Mouse (Mus musculus) adipocyte (in vitro differentiated cells): ENCODE measurements at regions not wholly inside any gene's neighbourhood (a gene's known extent, or its start where the extent isn't known, plus 50 kb on each side); places are given as distances from the start of the nearest gene placed in this dataset.

Experiments
- DNase-seq: peaks from one replicate; pipeline ENCODE4 v3.0.0-alpha.2; 2016; ENCODE audit warnings: low spot score

DNA sequence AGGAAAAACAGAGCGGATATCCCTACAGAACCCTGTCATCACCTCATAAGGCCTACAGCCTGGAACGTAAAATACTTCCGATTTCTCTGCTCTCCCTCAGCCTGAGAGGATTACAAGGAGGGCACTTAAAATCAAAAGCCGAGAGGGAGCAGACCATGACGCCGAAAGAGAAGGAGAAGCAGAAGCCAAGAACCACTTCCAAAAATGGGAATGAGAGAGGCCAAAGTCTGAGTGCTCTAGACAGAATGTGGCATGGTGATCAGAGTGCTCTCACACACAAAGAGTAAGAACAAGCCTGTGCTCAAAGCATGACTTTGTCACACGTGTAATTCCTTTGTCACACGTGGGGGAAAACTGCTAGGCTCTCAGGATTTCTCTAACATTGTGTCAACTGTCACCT, 125.9 kb downstream of the Hlx start:
- DNase-seq = no peak

DNA sequence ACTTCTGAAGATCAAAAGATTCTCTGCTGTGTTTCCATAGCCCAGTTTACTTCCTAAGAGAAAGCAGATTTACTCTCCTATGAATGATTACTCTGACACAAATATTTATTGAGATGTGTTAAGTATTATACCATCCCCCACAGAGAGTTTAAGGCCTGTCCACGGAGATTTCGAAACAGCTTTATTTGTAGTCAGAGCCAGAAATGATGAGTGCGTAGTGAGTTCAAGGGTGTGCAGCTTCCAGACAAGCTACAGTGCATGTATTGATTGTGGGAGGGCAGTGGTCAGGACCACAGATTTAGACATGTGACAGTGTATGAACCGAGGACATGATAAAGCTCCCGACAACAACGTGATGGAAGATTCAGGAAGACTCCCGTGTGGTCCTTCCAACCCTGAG, 126.8 kb downstream of the Hlx start:
- DNase-seq = no peak

DNA sequence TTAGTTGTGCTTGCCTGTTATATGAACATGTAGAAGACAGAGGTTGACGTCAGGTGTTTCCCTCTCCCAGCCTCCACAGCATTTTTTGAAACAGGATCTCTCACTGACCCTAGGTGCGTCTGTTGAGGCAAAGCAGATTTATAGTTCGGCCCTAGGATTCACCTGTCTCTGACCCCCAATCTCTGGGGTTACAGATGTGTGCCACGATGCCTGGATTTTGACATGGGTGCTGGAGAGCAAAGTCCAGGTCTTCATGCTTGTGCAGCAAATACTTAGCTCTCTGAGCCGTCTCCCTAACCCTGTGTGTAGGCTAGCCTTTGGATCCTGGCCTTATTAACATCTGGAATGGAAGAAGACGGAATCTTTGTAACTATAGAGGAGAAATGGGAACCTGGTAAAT, 129.3 kb downstream of the Hlx start:
- no peak for DNase-seq

DNA sequence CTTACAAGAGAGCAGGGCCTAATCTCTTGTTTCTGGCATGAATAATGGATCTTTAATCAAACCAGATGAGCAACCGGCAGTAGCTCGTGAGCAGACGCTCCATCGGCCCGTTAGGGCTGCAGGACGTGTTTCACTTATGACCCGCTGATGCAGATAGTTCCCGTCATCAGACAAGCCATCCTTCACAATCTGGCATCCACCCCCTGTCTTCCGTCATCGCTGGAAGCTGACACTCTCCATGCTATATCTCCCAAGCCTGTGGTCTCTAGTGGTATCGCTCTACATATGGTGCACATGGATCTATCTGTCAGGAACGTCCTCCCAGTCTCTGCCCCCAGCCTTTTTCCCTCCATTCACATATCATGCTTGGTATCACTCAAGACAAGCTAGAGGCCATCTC, 137.0 kb downstream of the Hlx start:
- DNase-seq = no peak

DNA sequence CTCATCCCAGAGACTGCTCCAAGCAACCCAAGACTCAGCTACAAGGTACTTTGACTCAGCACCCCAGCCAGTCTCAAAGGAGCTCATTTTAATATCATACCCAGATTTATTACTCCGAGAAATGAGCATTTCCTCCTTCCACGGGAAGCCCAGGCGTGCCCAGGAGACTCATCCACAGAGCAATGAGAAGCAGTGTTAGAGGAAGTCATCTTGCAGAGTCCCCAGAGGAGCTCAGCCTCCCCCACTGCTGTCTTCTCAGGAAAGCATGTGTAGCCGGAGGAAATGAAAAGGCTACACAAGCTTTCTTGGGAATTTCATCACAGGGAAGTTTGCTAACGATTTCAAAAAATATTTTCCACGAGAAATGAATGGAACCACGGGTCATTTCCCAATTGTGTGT, 141.8 kb downstream of the Hlx start:
- DNase-seq = no peak

DNA sequence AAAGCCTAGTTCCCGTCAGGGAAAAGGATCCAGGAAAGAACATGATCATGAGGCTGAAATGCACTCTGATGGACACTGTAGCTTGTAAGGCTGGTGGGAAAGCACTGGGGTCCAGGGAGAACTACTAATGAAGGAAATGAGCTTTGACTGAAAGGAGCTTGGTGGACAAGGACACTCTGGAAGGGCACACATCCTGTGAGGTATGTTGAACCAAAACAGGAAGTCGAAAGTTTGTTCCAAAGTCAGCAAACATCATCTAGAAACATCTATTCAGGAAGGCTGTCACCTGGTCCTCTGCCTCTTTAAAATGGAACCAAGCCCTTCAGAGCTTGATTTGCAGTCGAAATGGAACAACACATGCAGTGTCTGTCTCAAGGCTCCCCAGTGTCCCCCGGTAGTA, 143.1 kb downstream of the Hlx start:
- DNase-seq = no peak

DNA sequence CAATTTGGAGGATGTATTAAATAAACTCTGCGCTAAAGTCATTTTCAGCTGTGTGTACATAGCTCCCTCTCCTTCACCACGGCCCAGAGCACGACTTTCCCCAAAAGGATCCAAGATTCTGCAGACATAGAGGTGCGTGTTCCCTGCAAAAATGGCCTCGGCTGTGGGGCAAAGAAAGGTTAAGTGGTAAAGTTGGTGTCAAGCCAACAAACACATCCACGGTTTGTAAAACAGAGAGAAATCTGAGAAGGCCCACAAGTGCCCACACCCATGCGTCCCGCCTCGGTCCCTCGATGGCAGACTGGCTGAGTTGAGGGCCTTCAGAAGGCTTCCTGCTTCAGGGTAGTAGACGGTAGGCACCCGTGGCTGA, 147.9 kb downstream of the Hlx start:
- DNase-seq = no peak

DNA sequence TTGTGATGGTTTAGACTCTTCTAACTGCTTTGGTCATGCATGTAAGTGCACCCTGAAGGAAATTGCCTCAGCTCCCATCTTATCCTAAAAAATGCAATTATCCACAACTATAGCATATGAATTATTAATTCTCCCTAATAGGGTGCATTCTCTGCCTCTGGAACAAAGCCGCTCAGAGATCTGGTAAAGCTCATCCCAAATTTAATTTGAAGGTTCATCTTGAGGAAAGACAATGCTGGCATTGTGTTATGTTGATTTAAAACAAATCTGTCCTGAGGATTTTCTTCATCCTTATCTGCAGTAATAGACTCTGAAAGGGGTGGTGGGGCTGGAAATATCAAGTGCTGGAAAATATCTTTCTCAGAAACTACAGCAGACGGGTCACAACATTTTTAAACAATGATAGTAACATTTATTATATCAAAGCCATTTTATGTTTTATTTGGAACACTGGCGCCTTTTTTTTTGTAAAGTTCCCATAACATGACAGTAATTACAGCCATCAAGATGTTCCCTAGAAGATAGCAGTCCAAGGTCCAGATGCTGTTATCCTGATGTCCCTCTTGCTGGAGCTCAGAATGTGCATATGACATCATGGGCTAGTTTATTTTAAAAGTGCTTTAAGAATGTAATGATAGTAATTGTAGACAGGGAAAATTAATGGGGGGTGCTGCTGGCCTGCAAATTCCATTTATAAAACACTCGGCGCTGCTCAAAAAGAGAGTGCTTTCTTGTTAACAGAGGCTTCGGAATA, 148.5 kb downstream of the Hlx start:
- no peak for DNase-seq

DNA sequence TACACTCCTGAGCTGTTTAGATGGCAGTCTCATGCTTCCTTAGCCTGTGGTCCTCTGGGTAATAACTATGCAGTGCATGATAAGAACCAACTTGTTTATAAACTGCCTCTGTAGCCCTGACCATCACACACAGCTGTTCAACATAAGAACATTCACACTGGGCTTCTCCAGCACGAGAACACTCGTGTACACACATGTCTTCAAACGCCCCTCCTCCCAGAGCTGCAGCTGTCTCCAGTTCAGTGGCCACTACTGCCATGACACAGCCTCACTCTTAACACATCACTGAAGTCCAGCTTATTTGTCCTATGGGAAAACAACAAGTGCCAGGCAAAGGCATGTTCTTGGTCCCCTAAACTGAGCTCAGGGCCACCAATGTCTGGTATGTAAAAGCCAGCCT, 152.9 kb downstream of the Hlx start:
- no peak for DNase-seq

DNA sequence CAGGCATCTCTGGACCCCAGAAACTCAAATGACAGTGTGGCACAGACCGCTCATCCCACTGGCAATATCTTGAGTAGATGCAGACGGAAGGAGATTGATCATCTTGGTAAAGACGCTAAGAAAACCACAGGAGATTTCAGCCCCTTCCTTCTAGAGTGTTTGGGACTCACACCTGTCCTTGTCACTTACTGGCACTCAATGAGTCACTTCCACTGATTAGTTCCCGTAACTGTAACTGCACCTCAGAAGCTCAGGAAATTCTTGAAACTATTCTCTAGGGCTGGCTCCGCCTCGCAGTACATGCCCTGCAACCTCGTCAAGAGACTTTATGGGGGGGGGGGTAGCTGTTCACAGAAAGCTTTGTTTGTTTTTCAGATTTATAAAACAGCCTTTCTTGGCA, 155.9 kb downstream of the Hlx start:
- no peak for DNase-seq

DNA sequence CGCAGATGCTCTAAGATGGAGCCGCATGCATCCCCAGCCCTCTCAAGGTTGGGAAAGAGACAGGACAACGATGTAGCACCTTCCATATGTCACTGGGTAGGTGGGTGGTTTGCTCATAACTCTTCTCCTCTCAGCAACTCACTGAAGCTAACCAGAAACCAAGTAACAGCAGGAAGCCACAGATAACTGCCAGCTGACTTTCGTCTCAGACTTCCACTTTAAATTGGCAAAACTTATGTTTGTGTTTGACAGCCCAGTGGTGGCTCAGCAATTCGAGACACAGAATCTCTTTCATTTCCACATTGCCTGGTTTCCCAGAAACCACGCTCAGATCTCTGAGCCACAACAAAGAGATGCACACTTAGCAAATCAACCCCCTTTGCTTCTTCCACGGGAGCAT, 159.1 kb downstream of the Hlx start:
- no peak for DNase-seq

DNA sequence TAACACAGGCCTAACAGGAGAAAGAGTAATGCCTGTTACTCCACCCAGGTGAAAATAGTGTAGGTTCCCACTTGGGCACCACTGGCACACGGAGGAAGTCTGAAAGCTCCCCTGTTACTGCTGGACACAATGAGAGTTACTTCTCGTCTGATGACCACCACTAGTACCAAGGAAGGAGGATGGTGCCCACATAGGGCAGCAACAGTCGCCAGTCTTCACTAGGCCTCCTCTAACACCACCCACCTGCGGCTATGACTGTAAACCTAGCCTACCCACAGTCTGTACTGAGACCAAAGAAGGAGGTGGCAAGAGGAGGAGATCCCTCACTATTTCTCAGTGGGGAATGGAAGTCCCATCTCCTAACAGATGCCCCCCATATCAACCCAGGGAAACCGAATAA, 161.7 kb downstream of the Hlx start:
- DNase-seq = no peak

DNA sequence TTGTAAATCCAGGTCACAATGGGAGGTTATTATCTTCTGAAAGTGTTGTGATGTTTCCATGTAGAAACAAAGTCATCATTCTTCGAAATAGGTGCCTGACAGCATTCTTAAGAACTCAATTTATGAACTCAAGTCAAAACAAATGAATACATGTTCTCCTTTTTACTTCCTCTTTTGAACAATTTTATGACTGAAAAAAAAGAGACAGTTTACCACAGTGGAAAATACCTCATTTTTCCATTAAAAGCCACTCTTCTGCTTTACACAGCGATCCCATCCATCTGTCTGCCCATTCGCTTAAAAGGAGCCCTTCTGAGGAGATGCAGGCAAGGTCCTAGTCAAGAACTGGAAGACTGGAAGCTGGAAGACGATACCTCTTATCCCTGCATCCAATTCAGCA, 169.5 kb downstream of the Hlx start:
- no peak for DNase-seq

DNA sequence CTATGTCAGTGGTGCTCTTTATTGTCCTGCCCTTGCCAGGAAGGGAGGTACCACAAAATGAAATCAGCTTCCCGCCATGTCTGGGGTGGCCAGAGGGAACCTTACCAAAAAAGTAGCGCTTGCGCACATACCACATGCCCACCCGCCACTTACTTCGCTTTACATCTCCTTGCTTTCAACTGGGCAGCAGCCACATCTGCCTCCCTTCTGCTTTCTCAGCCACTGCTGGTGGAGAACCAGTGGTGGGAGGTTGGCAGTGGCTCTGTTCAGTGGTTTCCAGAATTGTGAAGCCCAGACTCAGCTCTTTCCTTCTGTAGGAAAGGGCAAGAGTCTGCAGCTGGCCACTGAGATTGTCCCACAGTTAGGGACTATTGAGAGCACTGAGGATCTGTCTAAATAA, 170.2 kb downstream of the Hlx start:
- DNase-seq = no peak

DNA sequence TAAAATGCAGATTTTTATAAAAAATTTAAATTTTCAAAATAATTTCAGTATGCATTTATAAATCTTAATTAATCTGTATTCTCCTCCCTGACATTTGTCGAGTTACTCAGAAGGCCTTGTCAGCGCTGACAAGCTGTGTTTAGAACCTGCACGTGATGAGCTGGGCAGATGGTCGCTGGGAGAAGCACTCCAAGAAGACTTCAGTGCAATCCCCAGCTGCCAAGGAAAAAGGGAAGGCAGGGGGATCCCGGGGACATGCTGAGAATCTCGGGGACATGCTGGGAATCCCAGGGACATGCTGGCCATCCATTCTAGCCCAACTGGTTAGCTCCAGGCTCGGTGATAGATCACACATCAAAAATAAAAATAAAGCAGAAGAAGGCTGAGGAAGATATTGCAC, 172.9 kb downstream of the Hlx start:
- DNase-seq = no peak

DNA sequence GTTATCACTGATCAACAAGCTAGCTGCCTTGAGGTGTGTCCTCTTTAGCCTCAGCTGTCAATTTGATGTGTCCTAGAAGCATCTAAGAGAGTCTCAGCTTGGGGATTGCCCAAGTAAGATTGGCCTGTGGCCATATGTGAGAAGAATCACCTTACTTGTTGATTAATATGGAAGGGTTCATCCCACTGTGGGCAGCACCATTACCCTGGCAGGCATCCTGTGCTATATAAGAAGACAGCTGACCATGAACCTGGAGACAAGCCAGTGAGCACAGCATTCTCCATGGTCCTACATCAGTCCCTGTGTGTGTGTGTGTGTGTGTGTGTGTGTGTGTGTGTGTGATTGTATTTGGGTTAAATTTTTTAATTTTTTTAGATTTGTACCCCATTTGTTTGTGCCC, 178.6 kb downstream of the Hlx start:
- DNase-seq = peak; percentile 15

DNA sequence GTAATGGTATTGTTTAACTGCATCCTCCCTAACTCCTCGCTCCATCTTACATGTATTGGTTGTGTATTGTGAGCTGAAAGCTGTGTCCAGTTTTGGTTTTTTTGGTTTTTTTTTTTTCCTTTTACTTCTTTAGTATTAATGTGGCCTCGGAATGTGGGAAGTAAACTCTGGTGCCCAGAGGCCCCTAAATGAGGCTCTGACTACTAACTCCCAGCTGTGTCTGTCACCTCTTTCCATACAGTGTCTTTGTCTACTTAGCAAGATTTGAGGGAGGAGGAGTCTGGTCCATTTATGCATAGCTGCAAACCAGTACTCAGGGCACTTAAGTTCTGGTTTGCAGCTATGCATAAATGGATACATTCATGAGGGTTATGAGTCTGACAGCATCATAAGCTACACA, 181.9 kb downstream of the Hlx start:
- DNase-seq = no peak

DNA sequence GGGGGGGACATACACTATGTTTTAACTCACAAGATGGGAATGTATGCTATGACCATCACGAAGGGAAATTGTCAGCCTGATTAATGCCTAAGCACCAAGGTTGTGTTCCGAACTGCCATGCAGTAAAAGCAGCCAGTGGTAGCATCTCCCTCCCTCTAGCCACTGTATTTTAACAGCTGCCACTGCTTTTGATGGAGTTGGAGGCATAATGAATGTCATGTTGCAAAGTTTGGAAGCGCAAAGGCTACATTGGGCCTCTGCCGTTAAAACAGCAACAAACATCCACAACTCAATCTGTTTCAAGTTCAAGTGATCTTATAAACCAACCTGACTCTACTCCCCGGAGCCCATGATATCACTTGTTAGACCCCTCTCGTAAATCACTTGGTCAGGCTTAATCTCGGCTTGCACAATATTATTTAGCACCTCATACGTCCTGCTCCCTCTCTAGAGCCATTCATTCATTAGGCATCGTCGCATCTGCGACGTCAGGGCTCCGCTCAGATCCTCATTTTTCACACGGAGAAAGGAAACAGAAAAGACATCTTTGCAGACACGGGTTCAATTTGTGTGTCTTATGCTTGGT, 184.7 kb downstream of the Hlx start:
- DNase-seq = no peak

DNA sequence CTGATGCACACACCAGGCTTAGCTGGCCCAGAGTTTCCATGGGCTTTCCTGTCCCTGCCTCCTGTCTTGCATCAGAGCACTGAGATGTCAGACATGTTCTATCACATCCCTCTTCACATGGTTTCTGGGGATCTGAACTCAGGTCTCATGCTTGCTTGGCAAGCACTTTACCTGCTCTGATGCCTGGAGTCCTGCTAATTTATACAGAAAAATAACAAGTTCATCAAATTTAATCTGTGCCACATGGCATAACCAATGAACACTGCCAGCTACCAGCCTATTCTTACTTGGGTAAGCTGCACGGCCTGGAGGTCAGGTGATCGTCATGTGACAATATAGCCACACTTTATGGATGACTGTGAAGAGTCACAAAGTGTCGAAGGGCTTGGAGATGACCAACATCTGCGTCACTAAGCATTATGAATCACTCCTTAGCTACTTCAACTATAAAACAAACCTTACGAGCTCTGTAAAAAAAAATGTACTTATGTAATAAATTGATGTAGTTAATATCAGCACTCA, 186.2 kb downstream of the Hlx start:
- DNase-seq = no peak

DNA sequence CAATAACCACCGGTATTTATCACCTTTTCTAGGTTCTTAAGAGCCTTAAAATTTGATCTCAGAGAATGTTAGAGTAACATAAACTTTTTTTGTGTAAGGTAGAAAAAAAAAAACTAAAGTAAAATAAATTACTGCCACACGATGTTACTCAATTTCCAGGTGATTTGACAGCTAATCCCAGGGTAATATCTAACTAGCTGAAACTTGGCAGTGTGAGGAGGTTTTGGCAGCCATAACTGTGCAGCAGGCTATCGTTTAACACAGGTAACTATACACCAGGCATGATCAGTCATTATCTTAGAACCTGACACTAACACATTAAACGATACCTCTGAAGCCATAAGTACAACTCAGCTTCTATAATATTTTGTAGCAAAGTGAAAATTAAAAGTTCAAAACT, 187.3 kb downstream of the Hlx start:
- DNase-seq = no peak

DNA sequence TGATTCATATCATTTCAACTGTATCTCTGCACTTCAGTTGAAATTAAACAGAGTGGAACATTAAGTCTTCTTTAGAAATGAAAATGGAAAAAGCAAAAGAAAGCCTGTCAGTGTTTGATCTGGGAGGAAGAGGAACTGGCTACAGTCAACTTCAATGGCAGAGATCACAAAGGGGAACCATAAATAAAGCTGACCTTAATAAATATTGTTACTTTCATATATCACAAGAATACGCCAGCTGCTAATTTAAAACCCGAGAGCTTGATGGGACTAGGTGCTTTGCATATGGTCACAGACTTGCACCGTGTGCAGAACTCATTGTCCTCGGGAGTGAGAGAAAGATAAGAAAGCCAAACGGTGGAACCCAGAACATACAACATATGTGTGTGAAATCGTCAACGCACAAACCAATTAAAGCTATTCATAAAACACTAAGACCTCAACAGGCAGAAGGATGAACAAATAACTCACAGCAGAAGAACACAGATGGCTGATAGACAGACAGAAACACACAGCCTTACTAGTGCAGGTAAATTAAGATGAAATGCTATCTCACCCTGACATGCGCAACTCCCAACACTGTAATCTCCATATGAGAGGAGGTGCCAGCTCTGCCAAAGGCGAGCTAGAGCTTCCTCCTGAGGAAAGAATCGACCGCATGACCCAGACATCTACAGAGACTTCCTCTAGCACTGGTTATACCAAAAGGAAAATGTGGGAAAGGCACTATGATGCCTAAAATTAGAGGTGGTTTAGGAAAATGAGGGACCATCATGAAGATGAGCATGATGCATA, 189.9 kb downstream of the Hlx start:
- no peak for DNase-seq

DNA sequence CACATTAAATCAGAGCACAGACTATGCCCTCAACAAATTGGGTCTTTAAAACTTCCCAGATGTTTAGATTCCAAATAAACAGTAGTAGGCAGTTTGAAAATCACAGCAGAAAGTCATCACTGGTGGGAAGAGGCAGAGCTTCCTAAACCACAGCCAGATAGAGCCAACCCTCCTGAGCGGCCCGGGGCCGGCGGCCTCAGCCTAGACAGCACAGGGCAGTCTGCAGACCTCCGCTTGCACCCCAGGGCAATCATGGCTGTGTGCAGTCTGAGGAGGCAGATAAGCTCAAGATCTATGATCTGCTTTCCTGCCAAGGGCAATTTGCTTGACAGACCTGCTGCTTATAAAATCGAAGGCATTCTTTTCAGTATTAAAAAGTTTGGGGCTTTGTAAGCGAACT, 192.6 kb downstream of the Hlx start:
- no peak for DNase-seq
